In the genomic region with DNA sequence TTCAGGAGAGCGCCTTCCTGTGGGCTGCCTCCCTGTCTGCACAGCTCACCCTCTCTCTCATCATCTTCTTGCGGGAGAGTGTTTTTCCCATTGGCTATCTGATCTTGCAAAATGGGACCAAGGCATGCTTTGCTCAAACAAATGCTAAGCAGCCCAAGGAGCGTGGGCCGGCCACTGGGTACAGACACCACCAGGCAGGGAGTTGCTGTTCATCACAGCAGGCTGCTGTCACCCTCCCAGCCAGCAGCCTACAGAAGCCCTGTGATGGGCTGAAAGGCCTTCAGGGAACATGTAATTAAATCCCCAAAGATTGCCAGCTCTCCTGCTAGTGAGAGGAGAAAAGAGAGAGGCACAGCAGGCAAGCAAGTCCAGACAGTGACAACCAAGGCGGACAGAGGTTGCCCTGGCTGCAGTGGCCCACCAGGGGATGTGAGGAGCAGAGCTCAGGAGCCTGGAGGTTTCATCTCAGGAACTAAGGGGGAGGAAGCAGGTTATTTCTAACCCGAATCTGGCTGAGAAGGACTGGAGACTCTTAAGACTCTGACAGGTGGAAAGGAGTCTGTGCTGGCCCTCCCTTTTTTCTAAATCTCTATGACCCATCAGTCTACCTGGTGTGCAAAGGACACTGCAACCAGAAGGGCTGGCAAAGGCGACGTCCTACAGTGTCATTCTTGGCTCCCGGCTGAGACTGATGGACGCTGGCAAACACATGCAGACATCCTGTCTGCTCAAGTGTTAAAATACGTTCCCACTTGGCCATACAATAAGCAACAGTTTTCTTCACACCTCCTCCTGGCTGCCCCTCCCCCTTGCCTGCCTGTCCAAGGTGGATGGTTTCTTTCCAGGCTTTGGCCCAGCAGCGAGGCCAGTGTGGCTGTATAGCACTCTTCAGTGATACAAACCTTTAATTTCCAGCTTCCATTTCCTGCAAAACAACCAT, we compare ENCODE assay signal across 11 mouse cellular contexts.
A peak's percentile ranks its signal among the peaks of the same experiment; 100 is the strongest.
DNase-seq lines count a peak whose midpoint lies in the region; TF ChIP-seq lines count a peak whose summit lies in the region.
"Had no signal": no experiment of that assay in that cellular context is flagged by ENCODE, and none has a peak within 500 bp of the region (broad histone marks: within the 10 kb centered on the region; RNA-seq: fewer than 3 reads in every experiment).

No protein-coding gene starts in this region.

- 51% methylated on average over 12 of the region's 12 CpGs for WGBS in kidney, adult 2 months

- H3K4me1 ChIP-seq in kidney, adult 2 months (ENCODE audit: control insufficient read depth, insufficient read depth, low read length): no peaks in the 10 kb centered on the region
- H3K4me1 ChIP-seq: embryonic facial prominence, embryonic 12.5 days had no signal

- no peak overlapping the region for H3K4me3 ChIP-seq in layer of hippocampus, adult 2 months
- H3K4me3 ChIP-seq in kidney, adult 2 months (ENCODE audit: insufficient read depth, low read depth, low read length): no peak overlapping the region
- H3K4me3 ChIP-seq: embryonic facial prominence, embryonic 12.5 days had no signal

- TF ChIP-seq POLR2A in brain, embryonic 14.5 days (IDR thresholded peaks at IDR 0.05; ENCODE audit: borderline replicate concordance, extremely low read depth, insufficient read depth, insufficient read length, poor library complexity, severe bottlenecking): no peak
- TF ChIP-seq POLR2A in kidney, adult 2 months (IDR thresholded peaks at IDR 0.05; ENCODE audit: low read depth, low read length): no peak

- peak; percentile 28 for DNase-seq in cerebellum, adult 11-12 months
- DNase-seq in cerebellum, adult 9-10 months: no peak
- no peak for DNase-seq in layer of hippocampus, adult 2 months (ENCODE audit: low spot score in 2 of 2)
- no peak for DNase-seq in layer of hippocampus, adult 9-10 months (ENCODE audit: low spot score)
- peak; percentile 76 for DNase-seq in brain, embryonic 14.5 days (ENCODE audit: low read depth)
- peak; percentile 64 to 78 for DNase-seq in left cerebral cortex, adult 18-20 months (ENCODE audit: low spot score in 2 of 2)
- no peak for DNase-seq in kidney, adult 2 months
- DNase-seq in kidney, adult 18-20 months: no peak

- H3K27ac ChIP-seq in layer of hippocampus, adult 2 months: no peak overlapping the region
- no peak overlapping the region for H3K27ac ChIP-seq in kidney, adult 2 months (ENCODE audit: insufficient read depth, low read depth, low read length)
- H3K27ac ChIP-seq: embryonic facial prominence, embryonic 12.5 days; liver, embryonic 14.5 days; macrophage had no signal

- TF ChIP-seq CTCF in layer of hippocampus, adult 2 months (conservative IDR thresholded peaks at IDR 0.05): peak; percentile 24; the same call in 1 of the 2 replicates
- TF ChIP-seq CTCF in brain, embryonic 14.5 days (IDR thresholded peaks at IDR 0.05; ENCODE audit: borderline replicate concordance, extremely low read depth, insufficient read depth, insufficient read length): peak; percentile 26; the same call in 1 of the 2 replicates
- TF ChIP-seq CTCF in kidney, adult 2 months (conservative IDR thresholded peaks at IDR 0.05; ENCODE audit: insufficient read depth, insufficient read length, low read depth, low read length): no peak

- no peaks in the 10 kb centered on the region for H3K27me3 ChIP-seq in kidney, adult 2 months (replicated peaks; ENCODE audit: control insufficient read depth, insufficient read depth, low read length)
- H3K27me3 ChIP-seq: embryonic facial prominence, embryonic 12.5 days had no signal

- no peaks in the 10 kb centered on the region for H3K36me3 ChIP-seq in kidney, adult 2 months (ENCODE audit: control insufficient read depth, insufficient read depth, low read length)
- H3K36me3 ChIP-seq: embryonic facial prominence, embryonic 12.5 days had no signal

Comparison
In these comparisons a context has a peak if more than half of its experiments do, and no peak if none do; other contexts are left out.
1. DNase-seq: peak in cerebellum, adult 11-12 months (single experiment), brain, embryonic 14.5 days (single experiment) and left cerebral cortex, adult 18-20 months (2 of 2); none in cerebellum, adult 9-10 months (single experiment), layer of hippocampus, adult 2 months (0 of 2), layer of hippocampus, adult 9-10 months (single experiment), kidney, adult 2 months (single experiment) and kidney, adult 18-20 months (single experiment).